Mouse (Mus musculus): ENCODE measurements around the gene Papss2.

DNA sequence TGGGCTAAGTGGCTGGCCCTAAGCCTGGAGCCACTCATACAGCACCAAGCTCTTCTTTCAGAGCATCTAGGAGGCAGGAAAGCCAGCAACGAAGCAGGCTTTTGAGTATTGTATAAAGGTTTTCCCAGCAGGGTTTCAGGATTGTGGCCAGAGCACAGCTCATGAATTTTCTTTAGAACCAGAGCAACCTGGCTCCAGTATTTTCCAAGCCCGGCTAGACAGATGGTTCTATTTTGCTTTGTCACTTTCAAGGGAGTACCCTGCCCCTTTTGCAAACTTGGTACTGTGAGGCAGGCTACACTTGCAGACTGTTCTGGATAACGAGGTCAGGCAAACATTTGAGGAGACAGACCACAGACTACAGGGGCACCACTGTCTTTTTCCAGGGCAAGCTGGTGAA, 40.3 kb upstream of the Papss2 start:
- no peak for TF ChIP-seq POLR2A (IDR thresholded peaks at IDR 0.05; ENCODE audit: extremely low read depth, insufficient read depth, low read length)
- no peak for TF ChIP-seq CTCF (IDR thresholded peaks at IDR 0.05; ENCODE audit: low read depth, low read length)

All from liver, adult 2 months (tissue).